Mouse (Mus musculus) forebrain, embryonic 13.5 days (tissue): ENCODE measurements around the gene Ubxn10. TPM values are rescaled to one million over a fixed set of nuclear protein-coding genes. Genes with fewer than 3 reads are reported as not detected.
A peak's percentile ranks its signal among the peaks of the same experiment; 100 is the strongest.

Experiments used
- ATAC-seq: fragments of 200-750 bp; cut with Nextera tagmentation; 2 replicates; pipeline ENCODE4 v1.8.0; 2017
- H3K27ac ChIP-seq: fragments of 300-500 bp; sonication (generic); 2 replicates; pipeline ENCODE4 v1.5.1; 2015; ENCODE audit warnings: inconsistent platforms, mild to moderate bottlenecking, moderate library complexity
- H3K27me3 ChIP-seq: fragments of 300-500 bp; sonication (generic); 2 replicates; pipeline ENCODE4 v1.6.1; 2015; ENCODE audit warnings: mild to moderate bottlenecking, inconsistent platforms
- H3K36me3 ChIP-seq: fragments of 300-500 bp; sonication (generic); 2 replicates; pipeline ENCODE4 v1.6.1; 2015; ENCODE audit warnings: mild to moderate bottlenecking, inconsistent platforms; ENCODE audit not compliant: poor library complexity, severe bottlenecking
- H3K4me1 ChIP-seq: fragments of 300-500 bp; sonication (generic); 2 replicates; pipeline ENCODE4 v1.6.1; 2015; ENCODE audit warnings: inconsistent platforms
- H3K4me2 ChIP-seq: fragments of 300-500 bp; sonication (generic); 2 replicates; pipeline ENCODE4 v1.6.1; 2015; ENCODE audit warnings: inconsistent platforms, mild to moderate bottlenecking, moderate library complexity
- H3K4me3 ChIP-seq: fragments of 300-500 bp; sonication (generic); 2 replicates; pipeline ENCODE4 v1.5.1; 2015; ENCODE audit warnings: mild to moderate bottlenecking, inconsistent platforms
- H3K9ac ChIP-seq: fragments of 300-500 bp; sonication (generic); 2 replicates; pipeline ENCODE4 v1.6.1; 2015; ENCODE audit warnings: mild to moderate bottlenecking, inconsistent platforms
- H3K9me3 ChIP-seq: fragments of 300-500 bp; sonication (generic); replicated peaks from 2 replicates; pipeline ENCODE4 v1.6.1; 2016; ENCODE audit warnings: inconsistent platforms
- WGBS: fragments of 180-500 bp; shearing (Covaris S2); methylation state at CpG from one replicate; pipeline ENCODE4 v1.1.7; 2015; 5-methylcytosine and 5-hydroxymethylcytosine counted together
- polyA plus RNA-seq: library from polyadenylated mRNA; unstranded; fragments of >200 nt; fragmentation: Nextera tagmentation; extraction: Ambion mirVana; gene quantifications from 2 replicates; pipeline ENCODE4 v1.2.1, GENCODE M21; 2015

Gene Ubxn10
- polyA plus RNA-seq, 1 experiment from 2014 or later = 2.3 TPM

DNA sequence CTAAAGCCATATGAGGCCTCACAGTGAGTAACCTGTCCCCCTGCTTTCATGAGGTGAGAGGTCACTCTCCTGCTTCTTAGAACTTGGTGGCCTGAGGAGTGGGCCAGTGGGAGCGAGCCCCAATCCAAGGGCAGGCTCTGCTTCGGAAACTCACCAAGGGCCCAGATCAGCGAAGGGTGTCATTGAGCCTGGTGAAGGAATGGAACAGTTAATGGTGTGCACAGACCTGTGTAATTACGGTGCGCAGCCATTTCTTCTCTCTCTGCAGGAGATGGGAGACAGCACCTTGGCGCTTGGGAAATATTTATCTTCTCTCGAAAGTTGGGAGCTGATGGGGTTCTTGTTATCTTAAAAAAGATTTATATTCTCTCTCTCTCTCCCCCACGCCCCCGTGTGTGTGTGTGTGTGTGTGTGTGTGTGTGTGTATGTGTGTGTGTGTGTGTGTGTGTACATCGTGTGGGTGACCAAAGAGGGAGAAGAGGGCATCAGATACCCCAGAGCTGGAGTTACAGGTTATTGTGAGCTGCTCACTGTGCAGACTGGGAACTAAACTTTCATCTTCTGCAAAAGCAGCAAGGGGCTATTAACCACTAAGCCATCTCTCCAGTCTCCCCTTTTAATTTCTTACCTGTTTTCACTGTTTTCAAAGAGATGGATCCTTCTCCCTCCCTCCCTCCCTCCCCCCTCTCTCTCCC, 39.7 kb downstream of the Ubxn10 start:
- H3K4me1 ChIP-seq = peaks cover 33% of the 10 kb centered on the region
- 0 out of 2 replicates have a peak overlapping the region, but pooled peaks have one; percentile 68 for H3K27ac ChIP-seq
- H3K9me3 ChIP-seq = no peaks in the 10 kb centered on the region
- WGBS = 17% methylated on average over 10 of the region's 10 CpGs
- H3K27me3 ChIP-seq = peaks cover 15% of the 10 kb centered on the region
- no peaks in the 10 kb centered on the region for H3K36me3 ChIP-seq
- H3K4me2 ChIP-seq = no peak overlapping the region
- H3K4me3 ChIP-seq = no peak overlapping the region
- ATAC-seq = no peak
- no peak overlapping the region for H3K9ac ChIP-seq

DNA sequence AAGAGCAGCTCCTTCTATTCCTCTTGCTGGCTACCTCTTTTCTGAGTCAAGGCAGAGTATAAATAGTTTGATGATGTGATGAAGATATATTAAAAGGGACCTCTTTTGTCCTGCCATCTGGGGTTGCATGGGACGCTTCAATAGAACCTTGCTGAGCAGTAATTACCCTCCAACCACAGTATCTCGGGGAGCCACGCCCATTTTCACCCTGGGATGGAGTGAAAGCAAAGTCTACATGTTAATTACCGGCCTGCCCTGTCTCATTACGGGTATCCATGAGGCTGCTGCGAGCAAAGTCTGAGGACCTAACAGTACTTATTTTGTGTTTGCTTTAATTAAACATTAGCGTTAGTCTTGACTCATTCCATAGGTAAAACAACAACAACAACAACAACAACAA, 40.2 kb downstream of the Ubxn10 start:
- H3K27ac ChIP-seq = peak overlapping the region; percentile 68
- H3K4me3 ChIP-seq = no peak overlapping the region
- peak; percentile 58; the same call in 1 of the 2 replicates for ATAC-seq
- no peak overlapping the region for H3K4me2 ChIP-seq
- H3K27me3 ChIP-seq = peaks cover 19% of the 10 kb centered on the region
- peaks cover 39% of the 10 kb centered on the region for H3K4me1 ChIP-seq
- H3K9me3 ChIP-seq = no peaks in the 10 kb centered on the region
- WGBS = 4% methylated on average over 7 of the region's 7 CpGs
- H3K9ac ChIP-seq = 0 out of 2 replicates have a peak overlapping the region, but pooled peaks have one; percentile 5
- no peaks in the 10 kb centered on the region for H3K36me3 ChIP-seq

DNA sequence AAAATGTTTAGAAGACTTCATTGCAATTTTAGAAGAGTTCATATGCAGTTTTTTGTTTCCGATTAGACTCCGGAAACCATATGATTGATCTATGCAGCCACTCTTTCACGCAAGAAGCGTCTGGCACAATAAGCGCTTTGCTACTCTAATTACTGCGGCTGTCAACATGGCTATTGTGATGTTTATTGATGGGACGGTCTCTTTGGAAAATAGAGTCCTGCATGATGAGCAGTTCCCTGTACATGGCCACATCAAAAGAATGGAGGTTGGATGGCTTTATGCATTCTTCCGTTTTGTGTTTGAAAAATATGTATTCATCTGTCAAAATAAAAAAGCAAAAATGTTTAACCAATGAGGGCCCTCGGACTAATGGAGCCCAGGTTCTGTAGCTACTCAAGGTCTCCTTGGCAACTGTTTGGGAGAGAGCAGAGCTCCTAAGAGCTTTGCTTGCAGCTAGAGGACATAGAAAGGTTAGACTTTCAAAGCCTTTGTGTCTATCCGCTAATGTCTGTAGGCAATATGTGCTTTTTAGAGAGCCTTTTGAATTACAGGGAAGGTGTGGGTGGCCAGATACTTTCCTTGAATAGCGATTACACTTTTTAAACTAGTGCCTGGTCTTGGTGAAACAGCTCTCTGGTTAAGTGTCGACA, 43.8 kb downstream of the Ubxn10 start:
- Histone ChIP-seq H3K4me1 (peaks cover 74% of the 10 kb centered on the region), H3K4me3 (no peak overlapping the region), H3K27ac (no peak overlapping the region), H3K9ac (no peak overlapping the region), H3K9me3 (no peaks in the 10 kb centered on the region), H3K27me3 (peaks cover 33% of the 10 kb centered on the region), H3K4me2 (no peak overlapping the region), H3K36me3 (no peaks in the 10 kb centered on the region)
- WGBS = 19% methylated on average over 12 of the region's 12 CpGs
- no peak for ATAC-seq

DNA sequence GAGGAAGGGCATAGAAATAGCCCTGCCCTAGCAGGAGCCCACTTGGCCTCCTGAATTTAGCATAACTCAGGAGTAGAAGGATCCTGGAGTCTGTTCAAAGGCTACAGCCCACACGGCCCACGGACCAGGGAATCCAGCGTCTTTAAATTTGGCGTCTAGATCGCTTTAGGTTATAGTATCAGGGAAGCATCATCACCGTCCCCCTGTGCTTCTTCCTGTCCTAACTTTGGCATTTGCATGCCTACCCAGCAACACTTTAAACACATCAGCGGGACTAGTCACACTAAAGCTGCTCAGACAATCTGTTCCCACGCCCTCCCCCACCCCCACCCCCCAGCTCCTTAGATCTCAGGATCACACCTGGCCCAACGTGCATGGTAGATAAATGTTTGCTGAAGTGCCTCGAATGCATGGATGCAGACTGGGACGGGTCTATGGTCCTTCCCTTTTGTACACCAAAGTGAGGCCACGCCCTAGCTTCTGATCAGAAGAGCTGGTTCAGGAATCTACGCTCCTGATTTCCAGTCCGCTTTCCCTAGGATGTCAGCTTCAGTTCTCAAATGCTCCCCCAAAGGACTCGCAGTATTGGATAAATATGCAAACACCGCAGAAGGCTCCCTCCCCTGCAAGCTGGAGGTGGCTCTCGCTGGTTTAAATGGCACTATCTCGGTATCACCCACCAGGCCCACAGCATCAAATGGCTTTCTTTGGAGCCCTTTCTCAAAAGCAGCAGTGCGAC, 45.4 kb downstream of the Ubxn10 start:
- ATAC-seq = no peak
- Histone ChIP-seq H3K4me3 (no peak overlapping the region), H3K36me3 (no peaks in the 10 kb centered on the region), H3K4me1 (peaks cover 67% of the 10 kb centered on the region), H3K27ac (no peak overlapping the region), H3K4me2 (no peak overlapping the region), H3K9me3 (no peaks in the 10 kb centered on the region), H3K27me3 (peaks cover 42% of the 10 kb centered on the region), H3K9ac (no peak overlapping the region)
- 11% methylated on average over 19 of the region's 19 CpGs for WGBS

DNA sequence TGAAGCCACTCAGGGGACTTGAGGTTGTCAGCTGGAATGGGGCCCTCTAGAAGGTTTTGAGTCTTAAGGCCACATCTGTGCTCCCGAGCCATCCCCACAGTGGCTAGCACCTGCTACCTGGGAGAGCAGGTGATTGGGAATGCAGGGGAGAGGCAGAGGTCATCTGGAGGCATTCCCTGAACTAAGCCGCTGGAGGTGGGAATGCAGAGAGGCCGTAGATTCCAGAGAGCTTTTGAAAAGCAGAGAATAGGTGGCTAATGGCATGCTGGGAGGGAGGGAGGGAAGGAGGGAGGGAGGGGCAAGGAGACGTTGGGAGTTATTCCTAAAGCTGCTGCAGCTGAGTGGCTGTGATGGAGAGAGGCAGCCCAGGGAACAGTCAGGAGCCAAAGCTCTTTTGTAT, 46.4 kb downstream of the Ubxn10 start:
- Histone ChIP-seq H3K36me3 (no peaks in the 10 kb centered on the region), H3K4me1 (peaks cover 60% of the 10 kb centered on the region), H3K4me3 (no peak overlapping the region), H3K4me2 (no peak overlapping the region), H3K27me3 (peaks cover 52% of the 10 kb centered on the region), H3K9ac (no peak overlapping the region), H3K27ac (no peak overlapping the region), H3K9me3 (no peaks in the 10 kb centered on the region)
- 0% methylated on average over 4 of the region's 4 CpGs for WGBS
- ATAC-seq = no peak

DNA sequence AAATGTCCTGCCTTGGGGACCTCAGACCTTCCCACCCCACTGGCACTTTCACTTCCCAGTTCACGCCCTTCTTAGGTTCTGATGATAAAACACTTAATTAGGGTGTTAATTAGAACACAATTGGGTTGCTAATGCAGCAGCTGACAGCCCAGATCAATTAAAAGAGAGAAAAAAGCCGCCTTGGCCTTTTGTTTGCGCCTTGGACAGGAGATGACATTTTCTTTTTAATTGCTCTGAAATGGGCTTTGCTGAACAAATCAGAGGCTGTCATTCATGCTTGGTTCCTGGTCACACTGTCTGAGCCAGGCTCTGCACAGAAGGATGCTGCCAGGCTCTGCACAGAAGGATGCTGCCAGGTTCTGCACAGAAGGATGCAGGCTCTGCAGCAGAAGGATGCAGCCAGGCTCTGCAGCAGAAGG, 47.9 kb downstream of the Ubxn10 start:
- Histone ChIP-seq H3K4me3 (no peak overlapping the region), H3K9me3 (no peaks in the 10 kb centered on the region), H3K27ac (peak overlapping the region; percentile 40), H3K27me3 (peaks cover 64% of the 10 kb centered on the region), H3K9ac (peak overlapping the region; percentile 51), H3K4me1 (peaks cover 60% of the 10 kb centered on the region), H3K36me3 (no peaks in the 10 kb centered on the region), H3K4me2 (peak overlapping the region; percentile 8; the same call in 1 of the 2 replicates)
- 7% methylated on average over 3 of the region's 3 CpGs for WGBS
- ATAC-seq = peak; percentile 89

DNA sequence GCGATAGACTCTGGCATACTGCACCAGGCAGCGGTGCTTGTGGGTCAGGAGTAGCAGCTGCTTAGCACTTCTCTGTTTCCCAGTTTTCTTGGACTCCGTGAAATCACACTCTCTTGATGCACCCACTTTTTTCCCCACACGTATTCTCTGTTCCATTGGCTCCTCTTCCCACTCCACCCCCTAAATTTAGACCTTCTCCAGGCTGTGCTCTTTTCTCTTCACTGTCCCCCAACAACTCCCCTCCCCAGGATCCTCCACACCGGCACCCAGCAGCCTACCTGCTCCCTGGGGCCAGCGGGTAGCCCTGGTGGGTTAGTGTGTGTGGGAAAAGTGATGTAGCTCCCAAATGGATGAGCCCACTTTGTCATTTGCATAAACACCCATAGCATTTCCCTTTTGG, 51.2 kb downstream of the Ubxn10 start:
- no peak for ATAC-seq
- H3K27ac ChIP-seq = no peak overlapping the region
- H3K27me3 ChIP-seq = peaks cover 48% of the 10 kb centered on the region
- H3K4me3 ChIP-seq = no peak overlapping the region
- no peak overlapping the region for H3K4me2 ChIP-seq
- H3K9ac ChIP-seq = no peak overlapping the region
- H3K36me3 ChIP-seq = no peaks in the 10 kb centered on the region
- H3K9me3 ChIP-seq = no peaks in the 10 kb centered on the region
- 82% methylated on average over 6 of the region's 6 CpGs for WGBS
- peaks cover 37% of the 10 kb centered on the region for H3K4me1 ChIP-seq

DNA sequence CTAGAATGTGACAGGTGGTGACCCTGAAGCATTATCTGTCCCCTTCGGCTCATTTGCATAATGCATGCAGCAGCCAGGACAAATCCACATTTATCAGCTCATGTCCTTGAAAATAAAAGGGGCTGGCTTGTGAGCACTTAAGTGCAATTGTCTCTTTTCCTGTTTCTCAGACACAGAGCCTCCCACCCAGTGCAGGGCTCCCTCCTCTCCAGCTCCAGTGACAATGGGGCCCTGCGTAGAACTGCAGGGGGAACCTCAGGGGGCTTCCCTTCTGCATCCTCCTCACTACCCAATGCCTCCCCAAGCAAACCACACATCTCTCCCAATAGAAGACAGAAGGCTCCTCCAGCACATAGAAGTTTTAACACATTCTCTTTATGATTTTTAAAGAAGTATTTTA, 54.2 kb downstream of the Ubxn10 start:
- ATAC-seq = no peak; the same call in 1 of the 2 replicates
- no peaks in the 10 kb centered on the region for H3K36me3 ChIP-seq
- H3K4me2 ChIP-seq = no peak overlapping the region
- peaks cover 13% of the 10 kb centered on the region for H3K4me1 ChIP-seq
- no peaks in the 10 kb centered on the region for H3K9me3 ChIP-seq
- peaks cover 58% of the 10 kb centered on the region for H3K27me3 ChIP-seq
- peak overlapping the region; percentile 12; the same call in 1 of the 2 replicates for H3K27ac ChIP-seq
- no peak overlapping the region for H3K4me3 ChIP-seq
- WGBS = 26% methylated on average over 2 of the region's 2 CpGs
- H3K9ac ChIP-seq = no peak overlapping the region

GRCm38 (mm10) chr4:138680124-138680523, 56.8 kb downstream of the Ubxn10 start:
- WGBS = 84% methylated on average over 4 of the region's 4 CpGs
- Histone ChIP-seq H3K4me1 (peaks cover 16% of the 10 kb centered on the region), H3K27ac (no peak overlapping the region), H3K27me3 (peaks cover 58% of the 10 kb centered on the region), H3K9me3 (no peaks in the 10 kb centered on the region), H3K4me3 (no peak overlapping the region), H3K36me3 (no peaks in the 10 kb centered on the region), H3K4me2 (no peak overlapping the region), H3K9ac (no peak overlapping the region)
- no peak for ATAC-seq

GRCm38 (mm10) chr4:138677579-138677978, 59.4 kb downstream of the Ubxn10 start:
- WGBS = 25% methylated on average over 16 of the region's 16 CpGs
- ATAC-seq = no peak
- Histone ChIP-seq H3K27ac (no peak overlapping the region), H3K27me3 (peaks cover 67% of the 10 kb centered on the region), H3K9me3 (no peaks in the 10 kb centered on the region), H3K36me3 (no peaks in the 10 kb centered on the region), H3K4me2 (peak overlapping the region; percentile 48), H3K9ac (no peak overlapping the region), H3K4me1 (peaks cover 8% of the 10 kb centered on the region), H3K4me3 (peak overlapping the region; percentile 14)

DNA sequence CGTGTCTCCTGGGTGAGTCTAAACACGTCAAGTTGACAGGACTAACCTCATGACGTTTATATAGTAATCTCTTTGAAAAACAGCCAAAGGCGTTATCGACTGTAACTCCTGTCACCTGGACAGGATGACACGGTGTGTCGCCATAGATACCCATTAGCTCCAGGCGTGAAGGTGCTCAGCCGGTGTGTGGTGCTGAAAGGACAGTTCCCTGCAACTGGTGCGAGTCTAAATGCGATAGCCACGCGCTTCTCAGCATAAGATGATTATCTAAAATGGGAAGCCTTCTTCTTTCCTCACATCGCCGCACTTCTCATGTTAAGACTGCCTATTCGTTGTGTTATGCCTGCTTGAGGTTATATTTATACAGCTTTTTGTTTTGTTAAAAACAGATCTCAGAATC, 60.5 kb downstream of the Ubxn10 start:
- H3K4me2 ChIP-seq = no peak overlapping the region
- H3K27ac ChIP-seq = no peak overlapping the region
- H3K4me3 ChIP-seq = no peak overlapping the region
- no peaks in the 10 kb centered on the region for H3K36me3 ChIP-seq
- no peak for ATAC-seq
- peaks cover 6% of the 10 kb centered on the region; the same call in 1 of the 2 replicates for H3K4me1 ChIP-seq
- peaks cover 69% of the 10 kb centered on the region for H3K27me3 ChIP-seq
- WGBS = 14% methylated on average over 16 of the region's 16 CpGs
- no peaks in the 10 kb centered on the region for H3K9me3 ChIP-seq
- H3K9ac ChIP-seq = no peak overlapping the region

DNA sequence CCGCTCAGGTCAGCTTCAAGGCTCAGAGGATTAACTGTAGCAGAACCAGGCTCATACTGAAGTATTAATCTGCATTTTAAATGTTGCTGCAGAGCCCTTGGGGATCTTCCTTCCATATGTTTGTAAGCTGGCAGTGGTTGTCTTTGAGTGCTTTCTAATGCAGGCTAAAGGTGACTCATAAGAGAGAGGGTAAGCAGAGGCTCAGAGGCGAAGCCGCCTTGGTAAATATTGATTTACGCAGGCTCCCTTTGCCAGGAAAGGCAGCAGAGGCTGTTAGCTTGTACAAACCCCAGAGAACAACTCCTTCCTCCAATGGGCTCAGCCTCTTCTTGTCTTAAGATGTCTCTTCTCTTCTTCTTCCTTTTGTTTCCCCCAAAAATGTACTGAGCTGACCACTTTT, 64.8 kb downstream of the Ubxn10 start:
- Histone ChIP-seq H3K4me1 (no peaks in the 10 kb centered on the region), H3K27me3 (peaks cover 48% of the 10 kb centered on the region), H3K9me3 (no peaks in the 10 kb centered on the region), H3K9ac (no peak overlapping the region), H3K4me2 (no peak overlapping the region), H3K4me3 (no peak overlapping the region), H3K36me3 (no peaks in the 10 kb centered on the region), H3K27ac (no peak overlapping the region)
- WGBS = 74% methylated on average over 4 of the region's 4 CpGs
- ATAC-seq = no peak
